Mouse (Mus musculus): ENCODE results near the gene Accsl.

The Accsl gene

DNA sequence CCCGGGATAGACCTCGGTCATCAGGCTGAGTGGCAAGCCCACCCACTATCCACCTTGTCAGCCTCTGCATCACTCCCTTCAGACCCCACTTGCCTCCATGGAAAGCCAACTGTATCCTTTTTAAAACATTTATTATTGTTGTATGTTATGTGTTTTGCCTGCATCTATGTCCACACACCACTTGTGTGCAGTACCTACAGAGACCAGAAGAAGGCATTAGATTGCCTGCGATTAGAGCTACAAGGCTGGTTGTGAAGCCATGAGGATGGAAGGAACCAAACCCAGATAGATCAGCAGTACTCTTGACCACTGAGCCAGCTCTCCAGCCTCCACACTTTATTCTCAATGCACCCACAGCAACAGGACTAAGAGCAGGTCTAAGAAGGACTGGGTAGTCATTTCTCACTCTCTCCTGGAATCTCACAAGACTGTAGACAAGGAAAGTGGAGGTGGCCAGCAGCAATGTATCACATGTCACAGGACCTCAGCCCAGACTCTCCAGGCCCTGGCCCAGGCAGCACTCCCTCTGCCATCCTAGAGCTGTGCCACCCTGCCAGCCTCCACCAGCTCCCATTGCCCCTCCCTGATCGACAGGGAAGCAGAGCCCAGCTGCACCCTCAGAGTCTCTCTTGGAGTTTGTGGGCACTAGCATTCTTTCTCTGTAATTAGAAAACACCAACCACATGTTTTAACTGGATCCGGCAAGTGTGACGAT is 62.3 kb downstream of the Accsl start:
- TF ChIP-seq GATA4 (IDR thresholded peaks at IDR 0.05; ENCODE audit: insufficient replicate concordance, low read length), result no peak

DNA sequence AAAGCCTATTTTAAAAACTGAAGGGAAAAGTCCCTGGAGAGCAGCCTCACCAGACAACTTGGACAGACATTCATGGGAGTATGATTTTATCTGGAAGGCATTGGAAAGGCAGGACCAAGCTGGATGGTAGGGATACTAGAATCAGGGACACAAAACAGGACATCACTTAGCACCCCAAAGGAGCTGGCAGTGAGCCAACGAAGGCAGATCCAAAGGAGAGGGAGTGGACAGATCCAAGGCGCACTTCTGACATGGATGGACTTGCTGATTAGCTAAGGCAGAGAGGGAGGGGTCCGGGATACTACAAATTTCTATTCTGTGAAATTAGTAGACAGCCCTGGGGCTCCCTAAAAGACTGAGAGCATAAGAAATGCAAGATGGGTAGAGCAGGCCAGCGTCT is 63.4 kb downstream of the Accsl start:
- no peak for TF ChIP-seq GATA4 (IDR thresholded peaks at IDR 0.05; ENCODE audit: insufficient replicate concordance, low read length)

Data from liver, adult (tissue).